Mouse (Mus musculus): ENCODE measurements at regions not wholly inside any gene's neighbourhood (a gene's known extent, or its start where the extent isn't known, plus 50 kb on each side); places are given as distances from the start of the nearest gene placed in this dataset.

- H3K4me3 ChIP-seq (ENCODE audit: insufficient read depth, low read depth, low read length) = no peak overlapping the region
- 68% methylated on average over 13 of the region's 13 CpGs for WGBS
- no peaks in the 10 kb centered on the region for H3K4me1 ChIP-seq (ENCODE audit: control insufficient read depth, insufficient read depth, low read length)
- H3K27ac ChIP-seq (ENCODE audit: insufficient read depth, low read depth, low read length) = no peak overlapping the region
- TF ChIP-seq POLR2A (IDR thresholded peaks at IDR 0.05; ENCODE audit: insufficient read depth, low read depth, low read length) (no peak), CTCF (IDR thresholded peaks at IDR 0.05; ENCODE audit: insufficient read depth, low read depth, low read length) (no peak)
These were observed 158.0 kb upstream of the Creb1 start for GRCm38 (mm10) chr1:64374286-64375071.

GRCm38 (mm10) chr1:64364095-64364494 lies 168.3 kb upstream of the Creb1 start:
- WGBS = 86% methylated on average over 1 of the region's 1 CpGs

GRCm38 (mm10) chr1:64361959-64362638 lies 170.3 kb upstream of the Creb1 start:
- WGBS = 22% methylated on average over 4 of the region's 4 CpGs
- TF ChIP-seq CTCF (IDR thresholded peaks at IDR 0.05; ENCODE audit: insufficient read depth, low read depth, low read length) (no peak), POLR2A (IDR thresholded peaks at IDR 0.05; ENCODE audit: insufficient read depth, low read depth, low read length) (no peak)
- Histone ChIP-seq H3K4me3 (ENCODE audit: insufficient read depth, low read depth, low read length) (no peak overlapping the region), H3K4me1 (ENCODE audit: control insufficient read depth, insufficient read depth, low read length) (peaks cover 3% of the 10 kb centered on the region), H3K27ac (ENCODE audit: insufficient read depth, low read depth, low read length) (no peak overlapping the region)

More at GRCm38 (mm10) chr1:64364095-64364494, 168.3 kb upstream of the Creb1 start:
- no peak overlapping the region for H3K27ac ChIP-seq (ENCODE audit: insufficient read depth, low read depth, low read length)
- H3K4me1 ChIP-seq (ENCODE audit: control insufficient read depth, insufficient read depth, low read length) = peaks cover 3% of the 10 kb centered on the region
- no peak overlapping the region for H3K4me3 ChIP-seq (ENCODE audit: insufficient read depth, low read depth, low read length)
- TF ChIP-seq CTCF (IDR thresholded peaks at IDR 0.05; ENCODE audit: insufficient read depth, low read depth, low read length) (no peak), POLR2A (IDR thresholded peaks at IDR 0.05; ENCODE audit: insufficient read depth, low read depth, low read length) (no peak)

- Histone ChIP-seq H3K27ac (ENCODE audit: insufficient read depth, low read depth, low read length) (no peak overlapping the region), H3K4me3 (ENCODE audit: insufficient read depth, low read depth, low read length) (no peak overlapping the region), H3K4me1 (ENCODE audit: control insufficient read depth, insufficient read depth, low read length) (0 out of 2 replicates have a peak, but pooled peaks cover 3% of the 10 kb centered on the region)
- 89% methylated on average over 3 of the region's 3 CpGs for WGBS
- TF ChIP-seq POLR2A (IDR thresholded peaks at IDR 0.05; ENCODE audit: insufficient read depth, low read depth, low read length) (no peak), CTCF (IDR thresholded peaks at IDR 0.05; ENCODE audit: insufficient read depth, low read depth, low read length) (no peak)
These were observed 189.2 kb upstream of the Creb1 start for GRCm38 (mm10) chr1:64343268-64343667.

GRCm38 (mm10) chr1:64341596-64341995 lies 190.8 kb upstream of the Creb1 start:
- 85% methylated on average over 6 of the region's 6 CpGs for WGBS
- Histone ChIP-seq H3K4me3 (ENCODE audit: insufficient read depth, low read depth, low read length) (no peak overlapping the region), H3K4me1 (ENCODE audit: control insufficient read depth, insufficient read depth, low read length) (0 out of 2 replicates have a peak, but pooled peaks cover 4% of the 10 kb centered on the region), H3K27ac (ENCODE audit: insufficient read depth, low read depth, low read length) (no peak overlapping the region)
- TF ChIP-seq POLR2A (IDR thresholded peaks at IDR 0.05; ENCODE audit: insufficient read depth, low read depth, low read length) = no peak
- TF ChIP-seq CTCF (IDR thresholded peaks at IDR 0.05; ENCODE audit: insufficient read depth, low read depth, low read length) = no peak

GRCm38 (mm10) chr1:64338575-64338961 lies 193.9 kb upstream of the Creb1 start:
- Histone ChIP-seq H3K4me1 (ENCODE audit: control insufficient read depth, insufficient read depth, low read length) (0 out of 2 replicates have a peak, but pooled peaks cover 4% of the 10 kb centered on the region), H3K4me3 (ENCODE audit: insufficient read depth, low read depth, low read length) (no peak overlapping the region), H3K27ac (ENCODE audit: insufficient read depth, low read depth, low read length) (no peak overlapping the region)
- 76% methylated on average over 9 of the region's 9 CpGs for WGBS
- TF ChIP-seq CTCF (IDR thresholded peaks at IDR 0.05; ENCODE audit: insufficient read depth, low read depth, low read length) = no peak
- TF ChIP-seq POLR2A (IDR thresholded peaks at IDR 0.05; ENCODE audit: insufficient read depth, low read depth, low read length) = no peak

- Histone ChIP-seq H3K27ac (ENCODE audit: insufficient read depth, low read depth, low read length) (no peak overlapping the region), H3K4me3 (ENCODE audit: insufficient read depth, low read depth, low read length) (no peak overlapping the region), H3K4me1 (ENCODE audit: control insufficient read depth, insufficient read depth, low read length) (0 out of 2 replicates have a peak, but pooled peaks cover 4% of the 10 kb centered on the region)
- no peak for TF ChIP-seq POLR2A (IDR thresholded peaks at IDR 0.05; ENCODE audit: insufficient read depth, low read depth, low read length)
- no peak for TF ChIP-seq CTCF (IDR thresholded peaks at IDR 0.05; ENCODE audit: insufficient read depth, low read depth, low read length)
- WGBS = 68% methylated on average over 25 of the region's 25 CpGs
These were observed 194.5 kb upstream of the Creb1 start for GRCm38 (mm10) chr1:64337619-64338574.

GRCm38 (mm10) chr1:64331566-64331965 lies 200.9 kb upstream of the Creb1 start:
- 96% methylated on average over 2 of the region's 2 CpGs for WGBS
- H3K4me3 ChIP-seq (ENCODE audit: insufficient read depth, low read depth, low read length) = no peak overlapping the region
- no peak for TF ChIP-seq CTCF (IDR thresholded peaks at IDR 0.05; ENCODE audit: insufficient read depth, low read depth, low read length)
- no peak for TF ChIP-seq POLR2A (IDR thresholded peaks at IDR 0.05; ENCODE audit: insufficient read depth, low read depth, low read length)
- H3K4me1 ChIP-seq (ENCODE audit: control insufficient read depth, insufficient read depth, low read length) = no peaks in the 10 kb centered on the region
- no peak overlapping the region for H3K27ac ChIP-seq (ENCODE audit: insufficient read depth, low read depth, low read length)
